Mouse (Mus musculus) liver, embryonic 15.5 days (tissue): ENCODE data around the gene Rnf208. TPM values are rescaled to one million over a fixed set of nuclear protein-coding genes. Genes with fewer than 3 reads are reported as not detected.

Experiments used
- ATAC-seq: fragments of 200-750 bp; cut with Nextera tagmentation; 2 replicates; pipeline ENCODE4 v1.8.0; 2017; ENCODE audit warnings: moderate number of reproducible peaks, mild to moderate bottlenecking, moderate library complexity; ENCODE audit not compliant: insufficient read depth
- H3K27ac ChIP-seq: fragments of 300-500 bp; sonication (generic); replicated peaks from 2 replicates; pipeline ENCODE4 v1.5.1; 2015; ENCODE audit warnings: mild to moderate bottlenecking, inconsistent platforms
- H3K27me3 ChIP-seq: fragments of 300-500 bp; sonication (generic); 2 replicates; pipeline ENCODE4 v1.6.1; 2015; ENCODE audit warnings: mild to moderate bottlenecking, inconsistent platforms
- H3K36me3 ChIP-seq: fragments of 300-500 bp; sonication (generic); replicated peaks from 2 replicates; pipeline ENCODE4 v1.6.1; 2015; ENCODE audit warnings: moderate library complexity, mild to moderate bottlenecking, inconsistent platforms
- H3K4me1 ChIP-seq: fragments of 300-500 bp; sonication (generic); replicated peaks from 2 replicates; pipeline ENCODE4 v1.6.1; 2015; ENCODE audit warnings: inconsistent platforms
- H3K4me2 ChIP-seq: fragments of 300-500 bp; sonication (generic); 2 replicates; pipeline ENCODE4 v1.6.1; 2015; ENCODE audit warnings: moderate library complexity, mild to moderate bottlenecking, inconsistent platforms
- H3K4me3 ChIP-seq: fragments of 300-500 bp; sonication (generic); replicated peaks from 2 replicates; pipeline ENCODE4 v1.5.1; 2015; ENCODE audit warnings: mild to moderate bottlenecking, inconsistent platforms
- H3K9ac ChIP-seq: fragments of 300-500 bp; sonication (generic); 2 replicates; pipeline ENCODE4 v1.6.1; 2015; ENCODE audit warnings: moderate library complexity, mild to moderate bottlenecking, inconsistent platforms
- H3K9me3 ChIP-seq: fragments of 300-500 bp; sonication (generic); replicated peaks from 2 replicates; pipeline ENCODE4 v1.6.1; 2016; ENCODE audit warnings: inconsistent platforms
- WGBS: fragments of 180-500 bp; shearing (Covaris S2); methylation state at CpG from one replicate; pipeline ENCODE4 v1.1.7; 2015; ENCODE audit warnings: mixed read lengths; ENCODE audit not compliant: insufficient replicate concordance; 5-methylcytosine and 5-hydroxymethylcytosine counted together
- polyA plus RNA-seq: library from polyadenylated mRNA; unstranded; fragments of >200 nt; fragmentation: Nextera tagmentation; extraction: Ambion mirVana; gene quantifications from 2 replicates; pipeline ENCODE4 v1.2.1, GENCODE M21; 2015

The Rnf208 gene
- polyA plus RNA-seq, 1 experiment from 2014 or later: 0.31 TPM

GRCm38 (mm10) chr2:25292856-25293255 is 50.8 kb downstream of the Rnf208 start:
- Histone ChIP-seq H3K9ac (no peak overlapping the region), H3K27ac (no peak overlapping the region), H3K9me3 (no peaks in the 10 kb centered on the region), H3K36me3 (no peaks in the 10 kb centered on the region), H3K27me3 (peaks cover 99% of the 10 kb centered on the region), H3K4me3 (0 out of 2 replicates have a peak overlapping the region, but pooled peaks have one; percentile 37), H3K4me2 (0 out of 2 replicates have a peak overlapping the region, but pooled peaks have one; percentile 58), H3K4me1 (peaks cover 9% of the 10 kb centered on the region)
- no peak for ATAC-seq
- WGBS: 0% methylated on average over 1 of the region's 1 CpGs

GRCm38 (mm10) chr2:25293706-25294105 is 51.7 kb downstream of the Rnf208 start:
- Histone ChIP-seq H3K4me2 (no peak overlapping the region), H3K36me3 (no peaks in the 10 kb centered on the region), H3K27me3 (peaks cover 98% of the 10 kb centered on the region), H3K27ac (no peak overlapping the region), H3K4me3 (no peak overlapping the region), H3K9me3 (no peaks in the 10 kb centered on the region), H3K4me1 (peaks cover 9% of the 10 kb centered on the region), H3K9ac (no peak overlapping the region)
- no peak for ATAC-seq
- WGBS: 60% methylated on average over 9 of the region's 9 CpGs

Other genes starting within 250 kb of the Rnf208 start
- gene Nsmf, start 187.9 kb upstream of the Rnf208 start, polyA plus RNA-seq: 8.3 and 9.7 TPM in 2 replicates
- 5.3 and 6.8 TPM in 2 replicates for gene Entpd8, start 162.0 kb upstream of the Rnf208 start, polyA plus RNA-seq
- gene Noxa1, start 147.1 kb upstream of the Rnf208 start, polyA plus RNA-seq: 0.94 and 0.98 TPM in 2 replicates
- 2.1 and 2.4 TPM in 2 replicates for gene Nrarp, start 61.5 kb upstream of the Rnf208 start, polyA plus RNA-seq
- 6.2 and 6.8 TPM in 2 replicates for gene Tor4a, start 45.4 kb upstream of the Rnf208 start, polyA plus RNA-seq
- 35.9 and 40.6 TPM in 2 replicates for gene Nelfb, start 30.8 kb upstream of the Rnf208 start, polyA plus RNA-seq
- gene Stpg3, start 27.6 kb upstream of the Rnf208 start, polyA plus RNA-seq: not detected in 2 replicates
- gene Fam166a, start 23.5 kb upstream of the Rnf208 start, polyA plus RNA-seq: 1.0 TPM in 1 of 2 replicates, not detected in the other
- gene Tubb4b, start 17.6 kb upstream of the Rnf208 start, polyA plus RNA-seq: 695 and 769 TPM in 2 replicates
- gene Slc34a3, start 7.9 kb upstream of the Rnf208 start, polyA plus RNA-seq: not detected in 2 replicates
- not detected in 2 replicates for gene Rnf224, start 5.5 kb upstream of the Rnf208 start, polyA plus RNA-seq
- 0.14 TPM in 1 of 2 replicates, not detected in the other for gene Cysrt1, start 197 bp downstream of the Rnf208 start, polyA plus RNA-seq
- 1.7 and 1.9 TPM in 2 replicates for gene AL732309.1, start 4.6 kb downstream of the Rnf208 start, polyA plus RNA-seq
- gene Tmem203, start 13.2 kb downstream of the Rnf208 start, polyA plus RNA-seq: 11.9 and 12.5 TPM in 2 replicates
- 3.9 and 5.4 TPM in 2 replicates for gene Tprn, start 20.4 kb downstream of the Rnf208 start, polyA plus RNA-seq
- gene Ssna1, start 30.2 kb downstream of the Rnf208 start, polyA plus RNA-seq: 116 and 124 TPM in 2 replicates
- gene Anapc2, start 30.2 kb downstream of the Rnf208 start, polyA plus RNA-seq: 41.7 and 45.0 TPM in 2 replicates
- gene Tmem210, start 45.9 kb downstream of the Rnf208 start, polyA plus RNA-seq: not detected in 2 replicates
- gene Lrrc26, start 47.7 kb downstream of the Rnf208 start, polyA plus RNA-seq: not detected in 2 replicates
- gene Grin1, start 76.9 kb downstream of the Rnf208 start, polyA plus RNA-seq: not detected in 2 replicates
- 15.9 and 17.1 TPM in 2 replicates for gene Man1b1, start 90.1 kb downstream of the Rnf208 start, polyA plus RNA-seq
- 11.5 and 14.7 TPM in 2 replicates for gene Dpp7, start 114.1 kb downstream of the Rnf208 start, polyA plus RNA-seq
- gene Uap1l1, start 123.4 kb downstream of the Rnf208 start, polyA plus RNA-seq: 15.1 and 15.4 TPM in 2 replicates
- gene Sapcd2, start 130.1 kb downstream of the Rnf208 start, polyA plus RNA-seq: 18.5 and 19.5 TPM in 2 replicates
- gene Entpd2, start 153.6 kb downstream of the Rnf208 start, polyA plus RNA-seq: 0.58 and 0.71 TPM in 2 replicates
- 4.5 and 6.1 TPM in 2 replicates for gene Npdc1, start 157.1 kb downstream of the Rnf208 start, polyA plus RNA-seq
- 1.2 and 1.7 TPM in 2 replicates for gene Fut7, start 181.0 kb downstream of the Rnf208 start, polyA plus RNA-seq
- gene Abca2, start 186.4 kb downstream of the Rnf208 start, polyA plus RNA-seq: 1.2 and 1.3 TPM in 2 replicates
- gene Clic3, start 214.6 kb downstream of the Rnf208 start, polyA plus RNA-seq: 0.38 and 1.0 TPM in 2 replicates
- 8.3 and 10.6 TPM in 2 replicates for gene Paxx, start 218.8 kb downstream of the Rnf208 start, polyA plus RNA-seq
- gene Ptgds, start 227.8 kb downstream of the Rnf208 start, polyA plus RNA-seq: 0.23 and 0.38 TPM in 2 replicates